In the genomic region with DNA sequence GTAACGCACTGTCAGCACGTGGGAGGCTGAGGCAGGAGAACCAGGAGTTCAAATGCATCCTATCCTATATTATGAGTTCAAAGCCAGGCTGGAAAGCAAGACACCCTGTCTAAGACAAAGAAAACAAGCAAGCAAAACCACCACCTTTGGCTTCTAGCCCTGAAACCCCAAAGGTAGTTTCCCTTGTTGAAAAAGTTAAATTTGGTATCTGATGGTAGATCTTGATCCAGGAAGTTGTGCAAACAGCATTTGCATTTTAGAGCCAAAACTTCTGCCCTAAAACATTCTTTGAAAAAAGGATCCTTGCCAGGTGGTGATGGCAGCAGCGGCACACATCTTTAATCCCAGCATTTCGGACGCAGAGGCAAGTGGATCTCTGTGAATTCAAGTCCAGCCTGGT, we compare ENCODE assay signal across 16 mouse cellular contexts. TPM values are rescaled to one million over a fixed set of nuclear protein-coding genes. Genes with fewer than 3 reads are reported as not detected.
DNase-seq lines count a peak whose midpoint lies in the region; ATAC-seq and TF ChIP-seq lines count a peak whose summit lies in the region.
"Had no signal": no experiment of that assay in that cellular context is flagged by ENCODE, and none has a peak within 500 bp of the region (broad histone marks: within the 10 kb centered on the region; RNA-seq: fewer than 3 reads in every experiment).

No protein-coding gene starts in this region.

- no peaks in the 10 kb centered on the region for H3K36me3 ChIP-seq in liver, embryonic 13.5 days
- peaks cover 0 to 12% of the 10 kb centered on the region in 2 experiments for H3K36me3 ChIP-seq in CH12.LX (replicated peaks in 1 of 2; ENCODE audit: control insufficient read depth in 1 of 2, insufficient read depth in 1 of 2, low read length in 1 of 2)
- no peaks in the 10 kb centered on the region; the same call in 1 of the 2 replicates for H3K36me3 ChIP-seq in intestine, postnatal 0 days (ENCODE audit: control insufficient read depth, insufficient read depth)
- H3K36me3 ChIP-seq: embryonic facial prominence, embryonic 12.5 days; heart, embryonic 10.5 days; midbrain, embryonic 12.5 days had no signal

- in situ Hi-C loops in CH12.LX (cut with MboI; ENCODE audit: low pct_ligation_motif_present, low pct_unique_long_range_greater_than_20kb, low sequenced_read_pairs) = no loop called here

- peaks cover 10% of the 10 kb centered on the region; the same call in 1 of the 2 replicates for H3K79me2 ChIP-seq in CH12.LX (replicated peaks; ENCODE audit: control insufficient read depth, extremely low read depth, insufficient read depth, poor library complexity, severe bottlenecking)

- no peaks in the 10 kb centered on the region for H3K9me3 ChIP-seq in liver, embryonic 13.5 days (replicated peaks)
- no peaks in the 10 kb centered on the region for H3K9me3 ChIP-seq in CH12.LX (replicated peaks; ENCODE audit: low read length)
- H3K9me3 ChIP-seq in intestine, postnatal 0 days (ENCODE audit: control insufficient read depth) = no peaks in the 10 kb centered on the region
- H3K9me3 ChIP-seq: embryonic facial prominence, embryonic 12.5 days; heart, embryonic 10.5 days; midbrain, embryonic 12.5 days had no signal

- dilution Hi-C loops in CH12.LX (cut with MboI; ENCODE audit: extremely low pct_ligation_motif_present, extremely low pct_unique_long_range_greater_than_20kb, low sequenced_read_pairs) = no loop called here

- TF ChIP-seq EP300 in CH12.LX (IDR thresholded peaks at IDR 0.05; ENCODE audit: low read length) = peak; percentile 32; the same call in 1 of the 2 replicates

- ATAC-seq in liver, embryonic 13.5 days (ENCODE audit: low read depth) = no peak
- no peak for ATAC-seq in intestine, postnatal 0 days
- ATAC-seq: hindbrain, postnatal 0 days; Patski had no signal

- H3K9ac ChIP-seq in liver, embryonic 13.5 days = no peak overlapping the region
- peak overlapping the region; percentile 50 for H3K9ac ChIP-seq in CH12.LX (ENCODE audit: insufficient read depth, low read depth)
- H3K9ac ChIP-seq in intestine, postnatal 0 days (ENCODE audit: low read depth, low read length) = no peak overlapping the region
- H3K9ac ChIP-seq: embryonic facial prominence, embryonic 12.5 days; midbrain, embryonic 12.5 days had no signal

- peak overlapping the region; percentile 70; the same call in 1 of the 2 replicates for H3K4me2 ChIP-seq in liver, embryonic 13.5 days
- peak overlapping the region; percentile 93 for H3K4me2 ChIP-seq in CH12.LX (ENCODE audit: insufficient read depth, low read depth, poor library complexity, severe bottlenecking)
- H3K4me2 ChIP-seq in intestine, postnatal 0 days (replicated peaks; ENCODE audit: low read depth) = peak overlapping the region; percentile 91
- H3K4me2 ChIP-seq: midbrain, embryonic 12.5 days had no signal

- H3K27ac ChIP-seq in liver, embryonic 13.5 days = no peak overlapping the region
- H3K27ac ChIP-seq in CH12.LX (ENCODE audit: insufficient read depth, low read depth) = peak overlapping the region; percentile 16; the same call in 1 of the 2 replicates
- no peak overlapping the region for H3K27ac ChIP-seq in intestine, postnatal 0 days (ENCODE audit: low read depth, low read length)
- H3K27ac ChIP-seq: embryonic facial prominence, embryonic 12.5 days; heart, embryonic 10.5 days; hindbrain, postnatal 0 days; midbrain, embryonic 12.5 days had no signal

- no peak overlapping the region for H3K4me3 ChIP-seq in liver, embryonic 13.5 days (replicated peaks)
- H3K4me3 ChIP-seq in CH12.LX (replicated peaks in 1 of 3; ENCODE audit: low read depth in 2 of 3, low read length in 2 of 3, poor library complexity in 1 of 3) = peak overlapping the region; percentile 78 to 96 (median 86)
- H3K4me3 ChIP-seq in intestine, postnatal 0 days (ENCODE audit: low read depth, low read length) = peak overlapping the region; percentile 76
- H3K4me3 ChIP-seq: embryonic facial prominence, embryonic 12.5 days; heart, embryonic 10.5 days; midbrain, embryonic 12.5 days had no signal

- peaks cover 15% of the 10 kb centered on the region for H3K4me1 ChIP-seq in liver, embryonic 13.5 days (replicated peaks)
- H3K4me1 ChIP-seq in CH12.LX (ENCODE audit: control insufficient read depth in 1 of 2, insufficient read depth in 2 of 2) = peaks cover 10 to 58% of the 10 kb centered on the region in 2 experiments
- H3K4me1 ChIP-seq in intestine, postnatal 0 days (replicated peaks; ENCODE audit: control insufficient read depth, insufficient read depth, low read length) = no peaks in the 10 kb centered on the region; the same call in none of the 2 replicates
- H3K4me1 ChIP-seq: embryonic facial prominence, embryonic 12.5 days had no signal

- no peak for TF ChIP-seq RAD21 in CH12.LX (IDR thresholded peaks at IDR 0.05; ENCODE audit: low read depth, low read length)

- no peak for TF ChIP-seq CTCF in CH12.LX (conservative IDR thresholded peaks at IDR 0.05 in 1 of 2, IDR thresholded peaks at IDR 0.05 in 1 of 2; ENCODE audit: low read depth in 2 of 2, low read length in 2 of 2)
- no peak for TF ChIP-seq CTCF in intestine, postnatal 0 days (IDR thresholded peaks at IDR 0.05; ENCODE audit: low read depth)

- DNase-seq in liver, embryonic 13.5 days = no peak
- DNase-seq in liver (no peak), A20 (ENCODE audit: low read depth, low spot score) (peak; percentile 74), CH12.LX (ENCODE audit: extremely low read depth) (peak; percentile 62)
- DNase-seq in urinary bladder, postnatal 4 days (ENCODE audit: low spot score in 2 of 2) = no peak
- DNase-seq in urinary bladder, postnatal 36 days (ENCODE audit: low spot score in 2 of 2) = no peak
- DNase-seq: gastrocnemius, postnatal 25 days; kidney, postnatal 10 days; left cerebral cortex, postnatal 4 days; lung, postnatal 4 days had no signal

- H3K27me3 ChIP-seq in liver, embryonic 13.5 days = peaks cover 68% of the 10 kb centered on the region
- H3K27me3 ChIP-seq in CH12.LX (replicated peaks) = peaks cover 14% of the 10 kb centered on the region
- H3K27me3 ChIP-seq in intestine, postnatal 0 days (replicated peaks; ENCODE audit: control insufficient read depth, insufficient read depth, low read length) = peaks cover 2% of the 10 kb centered on the region; the same call in 1 of the 2 replicates
- H3K27me3 ChIP-seq: Patski had no signal

- TF ChIP-seq POLR2A in CH12.LX (IDR thresholded peaks at IDR 0.05; ENCODE audit: low read depth, low read length) = no peak

- WGBS in liver, embryonic 13.5 days (ENCODE audit: insufficient replicate concordance) = 70% methylated on average over 5 of the region's 5 CpGs
- 83% methylated on average over 5 of the region's 5 CpGs for WGBS in intestine, postnatal 0 days

TF ChIP-seq in CH12.LX, 34 proteins besides CTCF, POLR2A, EP300 and RAD21 (continues in another document):
- TF ChIP-seq HCFC1 (IDR thresholded peaks at IDR 0.05; ENCODE audit: low read depth, low read length) = no peak
- TF ChIP-seq MEF2A (IDR thresholded peaks at IDR 0.05; ENCODE audit: borderline replicate concordance, low read depth, low read length) = peak; percentile 90
- TF ChIP-seq SMC3 (IDR thresholded peaks at IDR 0.05; ENCODE audit: low read depth, low read length) = no peak
- TF ChIP-seq BHLHE40 (IDR thresholded peaks at IDR 0.05; ENCODE audit: low read depth, low read length) = peak; percentile 41
- peak; percentile 38; the same call in 1 of the 2 replicates for TF ChIP-seq MXI1 (IDR thresholded peaks at IDR 0.05; ENCODE audit: low read depth, low read length)
- TF ChIP-seq MYC (IDR thresholded peaks at IDR 0.05; ENCODE audit: low read depth, low read length) = no peak
- no peak for TF ChIP-seq NELFE (IDR thresholded peaks at IDR 0.05; ENCODE audit: low read depth, low read length)
- TF ChIP-seq TBP (conservative IDR thresholded peaks at IDR 0.05; ENCODE audit: low read depth, low read length) = no peak
- no peak for TF ChIP-seq ZMIZ1 (IDR thresholded peaks at IDR 0.05; ENCODE audit: low read depth, low read length)
- TF ChIP-seq GABPA (IDR thresholded peaks at IDR 0.05; ENCODE audit: insufficient replicate concordance, low read depth, low read length) = no peak
- TF ChIP-seq IRF4 (IDR thresholded peaks at IDR 0.05; ENCODE audit: low read depth, low read length) = no peak
- TF ChIP-seq JUN (IDR thresholded peaks at IDR 0.05; ENCODE audit: insufficient read depth, low read depth, low read length) = no peak
- no peak for TF ChIP-seq POLR2AphosphoS2 (IDR thresholded peaks at IDR 0.05; ENCODE audit: low read depth, low read length)
- peak; percentile 7; the same call in 1 of the 2 replicates for TF ChIP-seq TCF12 (IDR thresholded peaks at IDR 0.05; ENCODE audit: low read depth, low read length)
- TF ChIP-seq SIN3A (IDR thresholded peaks at IDR 0.05; ENCODE audit: low read length) = no peak; the same call in 1 of the 2 replicates
- no peak for TF ChIP-seq E2F4 (IDR thresholded peaks at IDR 0.05; ENCODE audit: insufficient replicate concordance, low read depth, low read length)
- peak; percentile 71 for TF ChIP-seq ELF1 (IDR thresholded peaks at IDR 0.05; ENCODE audit: low read depth, low read length)

RNA-seq across cellular contexts. Expression of a gene that starts 2.2 kb away (rescaled TPM):
- polyA plus RNA-seq in liver, embryonic 13.5 days (2015; fragmentation: Nextera tagmentation; extraction: Ambion mirVana) = 4.9 and 5.1 TPM in 2 replicates
- total RNA-seq in CH12.LX (2012; rRNA removed) = 9.9 and 15.1 TPM in 2 replicates
- 3.4 and 3.5 TPM in 2 replicates for total RNA-seq in CH12.LX (2014; rRNA removed)
- polyA plus RNA-seq in CH12.LX (2012; ENCODE audit: insufficient read length, low read depth) = 12.1 and 13.3 TPM in 2 replicates
- 105 and 125 TPM in 2 replicates for polyA plus RNA-seq in intestine, postnatal 0 days (2015; fragmentation: Nextera tagmentation; extraction: Ambion mirVana)

RNA-seq across cellular contexts. Expression of a gene that starts 38.2 kb away (rescaled TPM):
- 9.4 and 11.2 TPM in 2 replicates for polyA plus RNA-seq in liver, embryonic 13.5 days (2015; fragmentation: Nextera tagmentation; extraction: Ambion mirVana)
- 19.9 and 20.5 TPM in 2 replicates for total RNA-seq in CH12.LX (2012; rRNA removed)
- total RNA-seq in CH12.LX (2014; rRNA removed) = 32.0 and 32.8 TPM in 2 replicates
- polyA plus RNA-seq in CH12.LX (2012; ENCODE audit: insufficient read length, low read depth) = 18.6 and 20.5 TPM in 2 replicates
- 34.5 and 37.5 TPM in 2 replicates for polyA plus RNA-seq in intestine, postnatal 0 days (2015; fragmentation: Nextera tagmentation; extraction: Ambion mirVana)

RNA-seq across cellular contexts. Expression of a gene that starts 59.4 kb away (rescaled TPM):
- polyA plus RNA-seq in liver, embryonic 13.5 days (2015; fragmentation: Nextera tagmentation; extraction: Ambion mirVana) = 366 and 368 TPM in 2 replicates
- 293 and 362 TPM in 2 replicates for total RNA-seq in CH12.LX (2012; rRNA removed)
- total RNA-seq in CH12.LX (2014; rRNA removed) = 601 and 717 TPM in 2 replicates
- polyA plus RNA-seq in CH12.LX (2012; ENCODE audit: insufficient read length, low read depth) = 264 and 297 TPM in 2 replicates
- 1,002 and 1,003 TPM in 2 replicates for polyA plus RNA-seq in intestine, postnatal 0 days (2015; fragmentation: Nextera tagmentation; extraction: Ambion mirVana)

RNA-seq across cellular contexts. Expression of a gene that starts 59.6 kb away (rescaled TPM):
- polyA plus RNA-seq in liver, embryonic 13.5 days (2015; fragmentation: Nextera tagmentation; extraction: Ambion mirVana) = 28.5 and 32.5 TPM in 2 replicates
- total RNA-seq in CH12.LX (2012; rRNA removed) (49.0 and 51.8 TPM in 2 replicates), CH12.LX (2014; rRNA removed) (50.0 and 60.8 TPM in 2 replicates)
- polyA plus RNA-seq in CH12.LX (2012; ENCODE audit: insufficient read length, low read depth) = 43.0 and 48.8 TPM in 2 replicates
- 49.2 and 52.0 TPM in 2 replicates for polyA plus RNA-seq in intestine, postnatal 0 days (2015; fragmentation: Nextera tagmentation; extraction: Ambion mirVana)

Comparison
In these comparisons a context has a peak if more than half of its experiments do, and no peak if none do; other contexts are left out.
1. DNase-seq: peak in A20 (single experiment) and CH12.LX (single experiment); none in liver, embryonic 13.5 days (single experiment), liver (single experiment), urinary bladder, postnatal 4 days (0 of 2) and urinary bladder, postnatal 36 days (0 of 2).
2. Peak in every context shown above with its lines, with median percentiles within 50 percentile points of each other: H3K4me2 ChIP-seq.